Mouse (Mus musculus) hindbrain, embryonic 16.5 days (tissue): ENCODE results near the gene Olfr1411. TPM values are rescaled to one million over a fixed set of nuclear protein-coding genes. Genes with fewer than 3 reads are reported as not detected.

Experiments used
- ATAC-seq: fragments of 200-750 bp; cut with Nextera tagmentation; 2 replicates; pipeline ENCODE4 v1.8.0; 2017; ENCODE audit warnings: moderate TSS enrichment, moderate library complexity
- H3K27ac ChIP-seq: fragments of 300-500 bp; sonication (generic); 2 replicates; pipeline ENCODE4 v1.5.1; 2014; ENCODE audit warnings: low read depth, mild to moderate bottlenecking, control low read depth, low read length, moderate library complexity
- H3K27me3 ChIP-seq: fragments of 300-500 bp; sonication (generic); replicated peaks from 2 replicates; pipeline ENCODE4 v1.6.1; 2014; ENCODE audit warnings: low read length; ENCODE audit not compliant: control insufficient read depth, insufficient read depth
- H3K36me3 ChIP-seq: fragments of 300-500 bp; sonication (generic); 2 replicates; pipeline ENCODE4 v1.6.1; 2014; ENCODE audit warnings: mild to moderate bottlenecking, low read length, moderate library complexity, mixed read lengths; ENCODE audit not compliant: control insufficient read depth, insufficient read depth
- H3K4me1 ChIP-seq: fragments of 300-500 bp; sonication (generic); 2 replicates; pipeline ENCODE4 v1.6.1; 2014; ENCODE audit warnings: low read depth, low read length; ENCODE audit not compliant: control insufficient read depth, insufficient read depth
- H3K4me2 ChIP-seq: fragments of 300-500 bp; sonication (generic); 2 replicates; pipeline ENCODE4 v1.6.1; 2014; ENCODE audit warnings: mild to moderate bottlenecking, low read length, control low read depth, moderate library complexity
- H3K4me3 ChIP-seq: fragments of 300-500 bp; sonication (generic); 2 replicates; pipeline ENCODE4 v1.5.1; 2014; ENCODE audit warnings: mild to moderate bottlenecking, low read length, control low read depth, moderate library complexity
- H3K9ac ChIP-seq: fragments of 300-500 bp; sonication (generic); 2 replicates; pipeline ENCODE4 v1.6.1; 2014; ENCODE audit warnings: low read depth, mild to moderate bottlenecking, control low read depth, low read length, moderate library complexity
- H3K9me3 ChIP-seq: fragments of 300-500 bp; sonication (generic); 2 replicates; pipeline ENCODE4 v1.6.1; 2014; ENCODE audit warnings: mild to moderate bottlenecking, low read length, moderate library complexity; ENCODE audit not compliant: control insufficient read depth
- WGBS: fragments of 180-500 bp; shearing (Covaris S2); extraction: QIAGEN DNeasy Blood & Tissue Kit; methylation state at CpG from one replicate; pipeline ENCODE4 v1.1.7; 2014; 5-methylcytosine and 5-hydroxymethylcytosine counted together
- polyA plus RNA-seq: library from polyadenylated mRNA; unstranded; fragments of >200 nt; fragmentation: Nextera tagmentation; extraction: Ambion mirVana; gene quantifications from 2 replicates; pipeline ENCODE4 v1.2.1, GENCODE M21; 2015

The Olfr1411 gene
- polyA plus RNA-seq, 1 experiment from 2014 or later, result not detected

DNA sequence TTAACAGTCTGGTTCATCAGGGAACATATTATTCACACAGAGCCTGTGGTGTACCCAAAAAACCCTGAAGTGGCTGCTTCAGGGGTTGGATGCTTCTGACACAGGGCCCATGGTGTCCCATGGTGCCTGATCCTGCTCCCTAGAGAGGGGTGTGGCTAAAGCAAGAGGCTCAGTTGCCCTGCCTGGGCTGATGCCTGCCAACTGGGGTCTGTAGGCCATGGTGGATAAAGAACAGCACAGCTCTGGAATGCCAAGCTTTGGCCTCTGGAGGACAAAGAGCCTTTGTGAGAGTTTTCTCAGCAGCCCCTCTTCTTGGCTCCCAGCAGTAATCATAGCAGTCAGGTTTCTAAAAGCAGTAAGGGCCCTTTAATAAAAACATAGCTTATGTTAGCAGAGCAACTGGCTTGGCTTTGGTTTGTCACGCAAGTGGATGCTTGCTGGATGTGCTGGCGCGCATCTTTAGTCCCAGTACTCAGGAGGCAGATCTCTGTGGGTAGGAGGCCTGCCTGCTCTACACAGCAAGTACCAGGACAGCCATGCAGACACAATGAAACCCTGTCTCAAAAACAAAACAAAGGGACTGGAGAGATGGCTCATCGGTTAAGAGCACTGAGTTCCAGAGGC is 40.9 kb downstream of the Olfr1411 start:
- Histone ChIP-seq H3K4me1 (peaks cover 2% of the 10 kb centered on the region), H3K27ac (no peak overlapping the region), H3K27me3 (no peaks in the 10 kb centered on the region), H3K4me3 (no peak overlapping the region), H3K36me3 (peaks cover 6% of the 10 kb centered on the region), H3K9ac (no peak overlapping the region), H3K9me3 (no peaks in the 10 kb centered on the region), H3K4me2 (no peak overlapping the region)
- 44% methylated on average over 4 of the region's 4 CpGs for WGBS
- peak; percentile 84 for ATAC-seq

GRCm38 (mm10) chr1:92636015-92636414 is 41.8 kb downstream of the Olfr1411 start:
- 92% methylated on average over 8 of the region's 8 CpGs for WGBS
- no peak overlapping the region for H3K4me2 ChIP-seq
- H3K4me1 ChIP-seq, result peaks cover 11% of the 10 kb centered on the region
- no peak overlapping the region for H3K27ac ChIP-seq
- ATAC-seq, result no peak
- no peak overlapping the region for H3K4me3 ChIP-seq
- no peaks in the 10 kb centered on the region for H3K9me3 ChIP-seq
- no peaks in the 10 kb centered on the region for H3K27me3 ChIP-seq
- peaks cover 6% of the 10 kb centered on the region for H3K36me3 ChIP-seq
- H3K9ac ChIP-seq, result no peak overlapping the region

GRCm38 (mm10) chr1:92636676-92637075 is 42.5 kb downstream of the Olfr1411 start:
- no peak overlapping the region for H3K27ac ChIP-seq
- H3K36me3 ChIP-seq, result peaks cover 6% of the 10 kb centered on the region
- H3K4me3 ChIP-seq, result no peak overlapping the region
- H3K4me2 ChIP-seq, result no peak overlapping the region
- no peak for ATAC-seq
- no peak overlapping the region for H3K9ac ChIP-seq
- no peaks in the 10 kb centered on the region for H3K27me3 ChIP-seq
- WGBS, result 99% methylated on average over 11 of the region's 11 CpGs
- H3K4me1 ChIP-seq, result peaks cover 12% of the 10 kb centered on the region
- no peaks in the 10 kb centered on the region for H3K9me3 ChIP-seq

- Histone ChIP-seq H3K4me1 (peaks cover 18% of the 10 kb centered on the region), H3K27me3 (no peaks in the 10 kb centered on the region), H3K9me3 (no peaks in the 10 kb centered on the region), H3K4me3 (no peak overlapping the region), H3K27ac (no peak overlapping the region), H3K4me2 (no peak overlapping the region), H3K36me3 (peaks cover 6% of the 10 kb centered on the region), H3K9ac (no peak overlapping the region)
- ATAC-seq, result no peak
- WGBS, result 94% methylated on average over 15 of the region's 15 CpGs
Measured at GRCm38 (mm10) chr1:92637501-92638172, 43.4 kb downstream of the Olfr1411 start.

DNA sequence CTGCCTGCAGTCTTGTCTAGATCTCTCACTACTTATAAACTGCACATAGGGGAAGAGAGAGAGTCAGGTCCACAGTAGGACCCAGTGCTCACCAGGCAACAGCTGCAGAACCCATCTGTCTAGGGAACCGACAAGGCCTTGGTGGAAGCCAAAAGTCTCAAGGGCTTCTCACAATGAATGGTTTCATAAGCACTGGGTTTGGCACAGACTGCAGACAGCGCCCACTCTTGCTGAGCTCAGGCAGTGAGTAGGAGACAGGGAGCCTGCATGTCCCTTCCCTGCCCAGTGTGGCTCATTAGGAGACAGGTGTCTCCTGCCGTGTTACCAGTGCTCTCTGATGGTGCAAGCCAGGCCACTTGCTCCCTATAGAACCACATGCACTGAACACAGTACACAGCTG is 44.0 kb downstream of the Olfr1411 start:
- H3K27me3 ChIP-seq, result no peaks in the 10 kb centered on the region
- H3K4me2 ChIP-seq, result no peak overlapping the region
- no peak overlapping the region for H3K27ac ChIP-seq
- no peaks in the 10 kb centered on the region for H3K9me3 ChIP-seq
- peaks cover 6% of the 10 kb centered on the region for H3K36me3 ChIP-seq
- WGBS, result 88% methylated on average over 3 of the region's 3 CpGs
- H3K4me3 ChIP-seq, result no peak overlapping the region
- H3K4me1 ChIP-seq, result peaks cover 20% of the 10 kb centered on the region
- H3K9ac ChIP-seq, result no peak overlapping the region
- ATAC-seq, result no peak

DNA sequence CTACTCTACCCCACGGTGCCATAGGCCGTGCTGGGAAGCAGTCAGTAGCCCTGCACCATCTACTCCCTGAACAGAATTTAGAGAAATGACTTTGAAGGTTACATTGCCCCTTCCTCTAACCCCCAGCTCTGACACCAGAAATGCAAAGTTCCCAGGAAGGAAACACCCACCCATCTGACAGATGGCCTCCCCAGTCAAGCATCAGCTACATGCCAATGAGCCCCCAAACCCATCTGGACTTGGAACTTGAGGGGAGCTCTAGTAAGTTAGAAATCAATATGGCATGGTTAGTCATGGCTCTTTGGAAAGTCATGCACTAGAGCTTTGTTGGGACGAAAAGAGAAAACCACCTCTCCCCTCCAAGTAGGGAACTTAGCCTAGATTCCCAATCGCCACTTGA is 44.5 kb downstream of the Olfr1411 start:
- no peak overlapping the region for H3K27ac ChIP-seq
- no peak for ATAC-seq
- H3K4me2 ChIP-seq, result no peak overlapping the region
- H3K27me3 ChIP-seq, result no peaks in the 10 kb centered on the region
- peaks cover 20% of the 10 kb centered on the region for H3K4me1 ChIP-seq
- H3K9me3 ChIP-seq, result no peaks in the 10 kb centered on the region
- H3K9ac ChIP-seq, result no peak overlapping the region
- peaks cover 6% of the 10 kb centered on the region for H3K36me3 ChIP-seq
- H3K4me3 ChIP-seq, result no peak overlapping the region
- WGBS, result 96% methylated on average over 4 of the region's 4 CpGs

GRCm38 (mm10) chr1:92640393-92640792 is 46.2 kb downstream of the Olfr1411 start:
- Histone ChIP-seq H3K4me3 (no peak overlapping the region), H3K36me3 (peaks cover 6% of the 10 kb centered on the region), H3K27ac (no peak overlapping the region), H3K4me1 (peaks cover 20% of the 10 kb centered on the region), H3K27me3 (no peaks in the 10 kb centered on the region), H3K9ac (no peak overlapping the region), H3K9me3 (no peaks in the 10 kb centered on the region), H3K4me2 (peak overlapping the region; percentile 92)
- 86% methylated on average over 6 of the region's 6 CpGs for WGBS
- no peak for ATAC-seq

DNA sequence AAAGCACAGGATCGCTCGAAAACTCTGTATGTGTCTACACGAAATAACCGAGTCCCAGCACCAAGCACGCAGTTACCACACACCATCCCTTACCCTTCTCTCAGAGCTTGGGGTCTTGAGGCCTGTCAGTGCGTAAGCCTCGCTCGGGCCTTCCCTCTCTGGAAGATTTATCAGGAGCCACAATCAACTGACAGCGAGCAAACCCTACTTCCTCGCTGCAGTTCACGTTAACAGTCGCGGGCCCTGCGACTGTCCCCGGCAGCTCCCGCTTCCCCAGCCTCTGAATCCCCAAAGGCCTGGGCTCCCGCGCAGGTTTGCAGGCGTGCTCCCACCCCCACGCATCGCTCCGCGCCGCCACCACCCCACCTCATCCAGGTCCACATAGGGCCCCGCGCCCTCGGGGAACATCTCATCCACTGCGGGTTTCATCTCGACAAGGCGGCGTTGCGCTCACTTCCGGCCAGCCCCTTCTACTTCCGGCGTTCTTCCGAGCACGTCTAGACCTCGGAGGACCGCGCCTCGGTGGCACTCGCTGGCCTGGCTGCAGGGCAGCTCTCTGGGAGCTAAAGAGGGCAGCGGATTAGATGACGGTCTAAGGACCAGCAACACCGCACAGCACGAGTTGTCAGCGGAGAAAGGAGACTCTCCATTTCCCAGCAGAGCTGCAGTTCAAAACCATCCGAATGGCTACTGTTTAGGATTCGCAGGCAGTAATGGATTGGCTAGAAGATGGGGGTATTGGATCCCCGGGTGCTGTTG is 47.5 kb downstream of the Olfr1411 start, which contains the start of gene Cops9:
Gene Cops9 (minus strand): TSS at position 472 of the 759 bp plus-strand sequence.
- Histone ChIP-seq H3K9me3 (no peaks in the 10 kb centered on the region), H3K36me3 (peaks cover 3% of the 10 kb centered on the region), H3K4me3 (peak within 1 kb of the TSS; percentile 61), H3K4me1 (peaks cover 20% of the 10 kb centered on the region), H3K27ac (peak within 1 kb of the TSS; percentile 75), H3K4me2 (peak within 1 kb of the TSS; percentile 92), H3K27me3 (no peaks in the 10 kb centered on the region), H3K9ac (peak within 1 kb of the TSS; percentile 89)
- WGBS, result 1% methylated on average over 49 of the region's 50 CpGs
- peak; percentile 95 for ATAC-seq

DNA sequence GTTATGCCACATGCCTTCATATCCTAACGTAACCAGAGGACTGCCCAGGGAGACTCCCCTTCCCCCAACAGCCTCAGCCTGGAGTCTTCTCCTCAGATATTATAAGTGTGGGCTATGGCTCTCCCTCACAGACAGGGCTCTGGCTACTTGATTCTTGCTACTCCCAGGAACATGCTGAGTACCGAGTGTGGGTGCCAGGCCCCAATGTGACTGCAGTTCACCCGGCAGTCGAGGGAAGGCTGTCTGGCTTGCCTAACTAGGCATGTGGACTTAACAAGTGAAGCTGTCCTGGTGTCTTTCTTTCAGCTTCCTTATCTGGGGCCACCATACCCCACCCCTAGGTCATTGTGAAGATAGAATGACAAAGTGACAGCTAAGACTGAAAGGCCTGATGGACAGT is 49.5 kb downstream of the Olfr1411 start:
- WGBS, result 70% methylated on average over 4 of the region's 4 CpGs
- Histone ChIP-seq H3K4me3 (no peak overlapping the region), H3K4me2 (no peak overlapping the region), H3K9ac (no peak overlapping the region), H3K36me3 (no peaks in the 10 kb centered on the region), H3K27me3 (no peaks in the 10 kb centered on the region), H3K9me3 (no peaks in the 10 kb centered on the region), H3K4me1 (peaks cover 27% of the 10 kb centered on the region), H3K27ac (no peak overlapping the region)
- no peak for ATAC-seq
